Mouse (Mus musculus) adrenal gland, adult (tissue): Measurements from ENCODE around the gene Zfp131.
"Not testable (repeated sequence)": the region's sequence is repeated elsewhere in the genome, so short reads cannot be mapped to it uniquely, and the experiment has no call there.

ENCODE experiments used
- DNase-seq, 2 experiments: peaks; one replicate each; pipeline ENCODE4 v3.0.0; 2022 to 2023; ENCODE audit warnings: low spot score in 1 of 2; ENCODE audit not compliant: inconsistent age in 2 of 2

Gene Zfp131

DNA sequence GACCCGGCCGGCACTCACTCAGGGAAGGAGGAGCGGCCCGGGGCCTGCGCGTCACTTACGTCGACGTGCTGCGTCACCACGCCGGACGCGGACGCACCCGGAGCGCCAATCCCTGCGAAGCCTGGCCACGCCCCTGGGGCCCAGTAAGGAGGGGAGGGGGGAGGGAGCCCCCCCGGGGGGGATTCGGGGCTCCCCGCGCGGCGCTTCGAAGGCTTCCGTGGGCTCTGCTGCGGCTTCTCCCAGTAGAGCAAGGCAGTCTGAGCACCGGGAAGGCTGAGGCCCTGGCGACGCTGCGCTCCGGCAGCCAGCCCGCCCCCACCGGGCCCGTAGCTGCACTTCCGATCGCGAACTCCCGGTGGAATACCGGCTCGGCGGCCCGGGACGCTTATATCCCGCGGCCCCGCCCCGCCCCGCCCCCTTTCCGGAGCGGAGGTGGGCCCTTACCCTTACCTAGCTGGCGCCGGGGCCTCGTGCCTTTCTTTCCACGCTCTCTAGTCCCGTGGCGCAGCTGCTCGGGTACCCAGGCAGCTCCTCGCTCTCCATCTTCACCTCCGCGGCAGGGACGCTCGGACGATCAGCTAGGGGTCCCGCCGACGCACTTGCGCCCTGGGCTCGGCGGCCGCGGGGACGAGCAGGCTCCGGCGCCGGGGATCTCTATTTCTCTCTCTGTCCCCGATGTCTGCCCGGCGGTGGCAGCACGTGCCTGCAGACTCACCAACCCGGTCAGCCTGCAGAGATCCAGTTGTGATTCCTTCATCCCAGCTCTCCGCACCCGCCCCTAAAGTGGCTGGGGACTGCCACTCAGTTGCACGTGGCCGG lies at the start of gene Zfp131:
Gene Zfp131, minus strand, starts transcription at position 129 of the 819 bp plus-strand sequence.
- peak; percentile 96 for DNase-seq

DNA sequence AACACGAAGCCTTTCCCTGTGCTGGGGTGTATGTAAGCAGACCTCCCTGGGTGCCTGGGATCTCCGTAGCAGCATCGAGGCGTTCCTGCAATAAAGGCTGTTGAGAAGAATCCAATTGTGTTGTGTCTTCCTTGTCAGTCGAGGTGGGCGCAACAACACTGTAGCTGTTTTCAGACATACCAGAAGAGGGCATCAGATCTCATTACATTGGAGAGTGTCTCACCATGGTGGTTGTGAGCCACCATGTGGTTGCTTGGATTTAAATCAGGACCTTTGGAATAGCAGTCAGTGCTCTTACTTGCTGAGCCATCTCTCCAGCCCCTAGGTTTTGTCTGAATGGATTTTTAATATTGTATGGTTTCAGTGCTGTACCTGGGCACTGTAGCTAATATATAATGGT lies 49.3 kb upstream of the Zfp131 start:
- DNase-seq = peak in 1 of 2 experiments; percentile 36

DNA sequence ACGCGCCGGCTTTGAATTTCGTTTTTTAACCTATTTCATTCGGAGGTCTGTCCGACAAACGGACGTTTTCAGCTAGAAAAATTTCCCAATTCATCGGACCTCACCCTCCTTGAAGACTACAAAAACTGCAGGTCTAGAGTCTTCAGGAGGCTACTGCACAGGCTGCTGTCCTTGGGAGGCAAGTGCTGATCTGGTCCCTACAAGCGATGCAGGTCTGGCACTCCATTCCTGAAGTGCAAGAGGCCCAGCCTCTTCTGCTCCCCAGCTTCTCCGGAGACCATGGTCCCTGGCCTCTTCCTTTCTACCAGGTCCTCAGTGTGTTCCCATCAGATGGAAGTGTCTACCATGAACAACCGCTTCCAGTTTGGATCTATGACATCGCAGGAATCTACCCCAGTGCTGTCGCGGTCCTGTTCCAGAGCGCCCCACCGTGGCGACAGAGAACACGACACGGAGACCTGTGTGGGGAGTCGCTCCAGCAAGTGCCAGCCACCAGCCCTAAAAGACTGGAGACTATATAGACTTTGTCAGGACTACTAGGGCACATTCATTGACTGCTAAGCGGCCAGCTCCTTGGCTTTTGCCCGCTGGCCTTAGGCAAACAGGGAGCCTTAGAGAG lies 47.1 kb upstream of the Zfp131 start:
- peak; percentile 37 to 77 for DNase-seq

DNA sequence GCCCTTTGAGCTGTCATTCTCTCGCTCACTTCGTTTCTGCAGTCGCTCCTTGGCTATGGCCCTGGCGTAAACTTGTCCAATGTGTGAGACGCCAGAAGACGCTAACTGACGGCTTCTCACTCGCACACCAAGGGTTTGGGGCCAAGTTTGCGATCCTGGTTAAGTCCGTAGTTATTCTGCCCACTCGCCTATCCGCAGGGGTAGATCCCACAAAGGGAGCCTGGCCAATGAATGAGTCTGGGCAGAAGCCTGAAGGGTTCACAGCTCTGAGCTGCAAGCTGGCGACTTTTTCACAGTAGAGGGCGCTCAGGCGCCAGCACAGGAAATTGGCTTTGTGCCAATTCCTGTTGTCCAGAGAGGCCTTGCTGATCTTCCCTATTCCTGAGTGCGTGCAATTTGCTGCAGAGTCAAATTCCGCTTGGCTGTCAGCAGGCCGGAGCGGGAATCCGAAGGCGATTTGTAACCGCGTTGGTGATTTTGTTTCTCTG lies 45.7 kb upstream of the Zfp131 start:
- peak; percentile 32 to 80 for DNase-seq

- peak; percentile 49 to 78 for DNase-seq
Measured at GRCm38 (mm10) chr13:119835320-119836056, 44.8 kb upstream of the Zfp131 start, which contains the start of gene D13Ertd608e. Gene D13Ertd608e (plus strand): TSS chr13:119836006.

DNA sequence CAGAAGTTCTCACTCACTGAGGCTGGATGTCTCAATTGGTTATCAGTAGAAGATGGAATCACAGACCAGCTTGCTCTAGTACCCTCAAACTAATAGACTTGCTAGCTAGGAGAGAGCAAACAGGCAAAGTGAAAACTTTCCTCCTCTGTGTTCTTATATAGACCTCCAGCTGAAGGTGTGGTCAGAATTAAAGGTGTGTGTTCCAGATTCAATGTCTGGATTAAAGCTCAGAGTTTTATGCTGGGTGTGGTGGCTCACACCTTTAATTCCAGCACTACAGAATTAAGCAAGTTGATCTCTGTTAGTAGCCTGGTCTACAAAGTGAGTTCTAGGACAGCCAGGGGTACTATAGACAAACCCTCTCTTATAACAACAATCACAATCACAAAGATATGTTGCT lies 39.4 kb upstream of the Zfp131 start, which contains the start of gene AF067063:
Gene AF067063, minus strand, starts transcription at position 101 of the 400 bp plus-strand sequence.
- DNase-seq = not testable (repeated sequence)

DNA sequence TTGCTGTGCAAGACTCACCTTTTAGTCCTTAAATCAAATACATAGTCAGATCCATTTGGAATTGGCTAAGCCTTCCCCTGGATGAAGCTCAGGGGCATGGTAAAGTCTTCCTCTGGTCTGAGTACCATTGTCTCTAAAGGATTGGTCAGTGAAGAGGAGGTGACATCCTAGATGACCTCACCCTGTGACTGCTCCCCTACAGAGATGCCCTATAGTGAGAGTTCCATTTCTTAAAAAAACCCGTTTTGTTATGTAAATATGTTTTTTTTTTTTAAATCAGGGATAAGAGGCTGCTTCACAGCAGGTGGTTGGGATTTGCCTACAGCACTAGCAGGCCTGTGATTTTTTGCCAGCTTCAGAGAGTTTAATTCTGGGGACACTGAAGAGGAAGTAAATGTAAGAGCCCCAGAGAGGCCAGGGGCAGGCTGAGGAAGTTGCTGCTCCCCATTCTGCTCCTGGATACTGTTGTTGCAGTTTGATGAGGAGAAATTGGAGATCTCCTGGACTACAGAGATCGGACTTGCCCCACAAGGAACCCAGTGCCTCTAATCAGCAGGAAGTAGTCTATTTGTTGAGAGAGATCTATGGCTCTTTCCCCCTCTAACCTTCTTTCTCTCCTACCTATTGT lies 27.0 kb upstream of the Zfp131 start:
- DNase-seq = no peak

GRCm38 (mm10) chr13:119816798-119817197 lies 26.1 kb upstream of the Zfp131 start:
- no peak for DNase-seq

DNA sequence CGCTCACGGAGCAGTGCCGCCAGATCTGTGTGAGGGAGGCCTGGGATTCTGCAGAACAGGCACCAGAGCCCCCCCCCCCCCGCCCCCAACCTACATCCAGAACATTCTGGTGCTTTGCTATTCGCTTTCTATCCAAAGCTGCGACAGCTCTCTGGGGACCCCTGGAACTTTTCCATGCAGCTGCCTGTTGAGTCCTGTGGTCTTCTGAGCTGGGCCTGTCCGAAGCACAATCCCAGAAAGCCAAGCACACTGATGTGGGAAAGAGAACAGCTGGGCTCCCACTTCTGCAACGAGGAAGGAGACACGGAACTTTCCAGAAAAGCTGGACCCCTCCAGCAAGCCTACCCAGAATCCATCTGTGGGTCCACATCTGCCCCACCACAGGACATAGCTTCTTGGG lies 19.3 kb upstream of the Zfp131 start:
- DNase-seq = no peak

- no peak for DNase-seq
Measured at GRCm38 (mm10) chr13:119808937-119809336, 18.2 kb upstream of the Zfp131 start.

- DNase-seq = no peak
Measured at GRCm38 (mm10) chr13:119797656-119798055, 7.0 kb upstream of the Zfp131 start.

DNA sequence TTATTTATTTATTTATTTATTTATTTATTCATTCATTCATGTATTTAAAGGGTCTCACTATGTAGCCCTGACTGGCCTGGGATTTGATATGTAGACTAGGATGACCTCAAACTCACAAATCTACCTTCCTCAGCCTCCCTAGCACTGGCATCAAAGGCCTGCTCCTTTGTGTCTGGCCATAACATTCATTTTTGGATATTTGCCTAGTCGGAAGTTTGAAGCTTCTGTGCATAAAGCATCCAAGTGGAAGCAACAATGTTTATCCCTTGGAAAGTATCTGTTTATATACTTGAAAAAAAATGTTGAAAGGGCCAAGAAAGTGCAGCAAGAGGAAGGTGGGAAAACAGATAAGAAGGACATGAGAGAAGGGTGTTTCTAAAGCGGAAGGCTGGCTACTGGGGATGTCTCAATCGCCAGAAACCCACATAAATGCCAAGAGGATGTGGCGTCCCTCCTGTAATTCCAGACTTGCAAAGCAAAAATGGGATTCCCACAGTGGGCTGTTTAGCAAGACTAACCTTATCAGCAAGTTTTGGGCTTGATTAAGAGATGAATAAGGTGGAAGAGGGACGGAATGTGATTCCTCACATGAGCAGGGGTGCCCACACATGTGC lies 2.2 kb upstream of the Zfp131 start:
- DNase-seq = no peak

DNA sequence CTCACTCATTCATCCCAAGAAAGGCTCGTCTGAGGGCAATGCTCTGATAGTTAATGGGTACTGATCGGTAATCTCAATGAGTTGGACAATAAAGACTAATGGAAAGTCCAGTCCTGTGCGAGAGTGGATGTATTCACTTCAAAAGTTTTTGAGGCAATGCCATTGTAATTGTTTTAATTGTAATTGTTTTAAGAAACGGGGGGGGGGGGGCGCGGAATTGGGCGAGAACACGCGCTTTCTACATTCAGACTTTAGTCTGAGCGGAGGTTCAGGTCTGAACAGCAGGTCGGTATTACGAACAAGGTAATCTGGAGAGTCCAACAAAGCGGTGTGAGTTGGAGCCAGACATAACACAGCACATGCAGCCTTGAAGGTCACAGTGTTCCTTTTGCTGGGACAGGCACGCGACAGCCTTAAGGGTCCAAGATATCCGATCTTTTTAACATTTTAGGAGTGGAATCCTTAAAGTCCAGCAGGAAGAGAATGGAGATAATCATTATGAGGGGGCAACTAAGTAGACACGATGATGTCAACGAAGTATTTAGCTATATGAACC lies 969 bp upstream of the Zfp131 start:
- peak; percentile 50 to 65 for DNase-seq

DNA sequence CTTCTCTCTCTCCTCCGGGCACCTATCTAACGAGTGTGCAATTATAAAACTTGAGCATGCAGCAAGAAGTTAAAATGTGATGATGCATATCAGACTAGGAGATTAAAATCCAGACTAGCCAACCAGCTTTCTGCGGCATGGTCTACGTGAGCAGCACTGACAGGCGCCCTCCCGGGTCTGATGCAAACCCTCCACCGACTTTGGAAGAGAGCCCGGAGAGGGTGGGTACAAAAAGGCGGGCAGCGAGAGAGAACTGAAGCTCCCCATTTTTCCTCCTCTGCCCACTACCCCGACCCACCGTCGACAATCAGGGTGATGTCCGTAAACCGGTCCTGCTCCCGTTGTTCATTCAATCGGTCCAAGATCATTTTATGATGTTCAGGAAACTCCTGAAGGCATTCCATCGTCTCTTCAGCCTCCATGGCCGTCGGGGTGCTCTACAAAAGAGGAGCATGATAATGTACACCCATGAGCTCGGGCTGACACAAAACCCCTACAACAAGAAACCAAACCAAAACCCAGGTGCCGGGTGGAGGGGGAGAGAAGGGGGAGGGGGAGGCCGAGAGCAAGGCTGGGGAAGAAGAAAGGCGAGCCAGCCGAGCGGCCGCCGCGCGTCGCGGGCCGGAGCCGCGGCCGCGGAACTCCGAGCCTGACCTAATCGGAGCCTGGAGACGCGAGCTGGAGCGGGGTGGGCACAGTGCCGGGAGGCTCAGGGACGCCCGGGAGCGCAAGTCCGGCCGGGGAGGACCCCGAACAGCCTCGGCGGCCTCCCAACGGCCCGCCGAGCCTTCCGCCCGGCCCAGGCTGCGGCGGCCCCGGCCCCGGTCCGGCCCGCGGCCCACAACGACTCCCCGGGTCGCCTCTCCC lies 605 bp downstream of the Zfp131 start:
- peak; percentile 71 to 92 for DNase-seq

DNA sequence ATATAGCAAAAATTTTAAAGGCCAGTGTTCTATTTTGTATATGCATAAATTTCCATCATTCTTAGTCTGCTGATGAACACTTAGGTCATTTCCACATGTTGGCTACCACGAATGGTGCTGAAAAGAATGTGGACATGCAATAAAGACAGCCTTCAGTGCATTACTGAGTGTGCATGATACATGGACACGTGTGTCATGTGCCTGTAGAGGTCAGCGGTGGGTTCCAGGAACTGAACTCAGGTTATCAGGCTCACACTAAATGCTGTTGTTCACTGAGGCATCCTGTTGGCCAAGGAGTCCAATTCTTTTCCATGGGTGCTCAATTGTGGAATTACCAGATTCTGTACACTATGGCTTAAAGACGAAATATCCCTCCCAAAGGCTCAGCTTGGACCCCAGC lies 7.1 kb downstream of the Zfp131 start:
- DNase-seq = no peak

DNA sequence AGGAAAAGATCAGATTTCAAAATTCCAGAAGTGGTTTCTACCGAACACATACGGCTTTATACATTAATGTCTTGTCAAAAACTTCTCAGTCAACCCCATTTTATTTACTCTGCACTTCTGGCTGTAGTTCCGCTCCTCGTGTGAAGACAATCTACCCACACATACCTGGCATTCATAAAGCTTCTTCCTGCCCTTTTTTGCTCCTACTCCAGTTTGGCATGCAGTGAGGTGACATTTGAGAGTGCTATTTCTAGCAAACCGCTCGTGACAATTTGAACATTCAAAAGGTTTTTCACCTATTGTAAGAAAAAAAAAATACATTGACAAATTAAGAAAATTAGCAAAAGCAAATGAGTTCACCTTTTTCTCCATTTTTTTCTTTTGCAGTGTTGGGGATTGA lies 22.1 kb downstream of the Zfp131 start:
- DNase-seq = no peak

DNA sequence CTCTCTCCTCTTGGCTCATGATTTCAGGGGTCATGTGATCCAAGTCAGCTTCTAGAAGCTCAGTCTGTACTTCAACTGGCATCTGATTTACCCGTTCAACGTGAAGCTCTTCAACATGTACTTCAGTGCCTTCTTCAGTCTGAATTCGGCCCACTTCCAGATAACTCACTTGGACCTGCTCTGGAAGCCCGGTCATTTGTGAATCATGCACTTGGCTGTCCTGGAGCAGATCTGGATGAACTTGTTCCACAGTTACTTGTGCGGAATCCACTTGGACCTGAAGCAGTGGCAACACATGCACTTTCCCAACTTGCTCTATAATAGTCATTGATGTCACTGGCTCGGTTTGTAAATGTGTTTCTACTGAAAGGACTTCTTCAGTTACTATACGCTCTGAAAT lies 24.2 kb downstream of the Zfp131 start:
- DNase-seq = no peak

DNA sequence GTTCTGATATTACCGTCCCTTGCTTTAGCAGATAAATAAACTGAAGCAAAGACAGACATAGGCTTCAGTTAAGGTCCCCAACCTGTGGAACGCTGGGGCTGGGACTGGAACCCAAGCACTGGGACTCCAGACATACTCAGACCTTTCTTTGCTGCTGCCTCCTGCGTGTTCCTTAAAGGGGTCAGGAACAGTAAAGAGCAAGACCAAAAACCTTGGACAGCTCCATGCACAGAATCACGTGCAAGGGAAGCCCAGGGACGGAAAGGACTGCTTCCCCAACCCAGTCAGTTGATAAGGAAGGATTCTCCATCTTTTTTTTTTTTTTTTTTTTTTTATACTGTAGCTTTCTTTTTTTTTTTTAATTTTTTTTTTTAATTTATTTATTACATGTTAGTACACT lies 33.9 kb downstream of the Zfp131 start:
- peak in 1 of 2 experiments; percentile 46 for DNase-seq
